ENCODE assay signal across 8 mouse cellular contexts in the genomic region with DNA sequence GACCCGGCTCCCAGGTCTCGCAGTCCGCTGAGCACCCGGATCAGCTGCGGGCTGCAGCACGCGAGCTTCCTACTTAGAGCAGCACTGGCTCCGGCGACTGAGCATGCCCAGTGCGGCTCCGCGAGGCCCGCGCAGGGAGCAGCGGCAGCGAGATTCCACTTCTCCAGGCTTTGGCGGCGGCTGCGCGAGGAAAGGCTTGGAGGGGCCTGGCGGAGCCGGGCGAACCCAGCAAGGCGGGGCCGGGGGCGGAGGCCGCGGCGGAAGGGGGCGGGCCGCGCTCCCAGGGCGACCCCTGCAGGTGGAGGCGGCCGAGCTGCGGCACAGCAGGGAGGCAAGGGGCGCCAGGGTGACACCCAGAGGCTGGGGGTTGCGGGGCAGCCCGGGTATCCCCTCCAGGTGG. TPM values are rescaled to one million over a fixed set of nuclear protein-coding genes. Genes with fewer than 3 reads are reported as not detected.
DNase-seq lines count a peak whose midpoint lies in the region; ATAC-seq and TF ChIP-seq lines count a peak whose summit lies in the region.

TSS of gene Apbb2 (minus strand) at position 188 of the 400 bp plus-strand sequence.

- WGBS in heart, embryonic 12.5 days: 0% methylated on average over 39 of the region's 39 CpGs
- 2% methylated on average over 28 of the region's 39 CpGs for WGBS in kidney, embryonic 16.5 days

- H3K36me3 ChIP-seq in heart, embryonic 12.5 days: no peaks in the 10 kb centered on the region
- no peaks in the 10 kb centered on the region for H3K36me3 ChIP-seq in kidney, embryonic 16.5 days (ENCODE audit: insufficient read depth, low read length)
- H3K36me3 ChIP-seq in myocyte (ENCODE audit: control insufficient read depth, insufficient read depth): no peaks in the 10 kb centered on the region

- no peak for ATAC-seq in monocyte, adult 5-6 weeks (replicated peaks; ENCODE audit: insufficient number of reproducible peaks, low FRiP score, low TSS enrichment, poor library complexity, severe bottlenecking)
- ATAC-seq in heart, embryonic 12.5 days (ENCODE audit: insufficient number of reproducible peaks, low FRiP score): peak; percentile 88
- peak; percentile 96 for ATAC-seq in kidney, embryonic 16.5 days (ENCODE audit: low FRiP score, low TSS enrichment)

- peak; percentile 72 for TF ChIP-seq CTCF in embryonic fibroblast, embryonic 13.5 days (IDR thresholded peaks at IDR 0.05; ENCODE audit: borderline replicate concordance, insufficient read depth, low read length)

- no peaks in the 10 kb centered on the region for H3K27me3 ChIP-seq in heart, embryonic 12.5 days (replicated peaks)
- no peaks in the 10 kb centered on the region for H3K27me3 ChIP-seq in kidney, embryonic 16.5 days (ENCODE audit: insufficient read depth, low read length)
- H3K27me3 ChIP-seq in myocyte (ENCODE audit: control insufficient read depth, insufficient read depth, insufficient read length): no peaks in the 10 kb centered on the region

- H3ac ChIP-seq in myocyte (ENCODE audit: control insufficient read depth, insufficient read length): peak within 1 kb of the TSS; percentile 93

- H3K9ac ChIP-seq in heart, embryonic 12.5 days: peak within 1 kb of the TSS; percentile 93
- H3K9ac ChIP-seq in kidney, embryonic 16.5 days (replicated peaks; ENCODE audit: low read length): peak within 1 kb of the TSS; percentile 97

- peak within 1 kb of the TSS; percentile 83 for H3K27ac ChIP-seq in embryonic fibroblast, embryonic 13.5 days (ENCODE audit: insufficient read depth, low read length)
- H3K27ac ChIP-seq in heart, embryonic 12.5 days (ENCODE audit: poor library complexity, severe bottlenecking): peak within 1 kb of the TSS; percentile 94
- H3K27ac ChIP-seq in kidney, embryonic 16.5 days (ENCODE audit: low read length): peak within 1 kb of the TSS; percentile 98

- TF ChIP-seq POLR2A in embryonic fibroblast, embryonic 13.5 days (IDR thresholded peaks at IDR 0.05; ENCODE audit: low read depth, low read length): peak; percentile 90
- TF ChIP-seq POLR2A in myocyte (IDR thresholded peaks at IDR 0.05; ENCODE audit: insufficient read length, low read depth): peak; percentile 83

- H3K4me1 ChIP-seq in embryonic fibroblast, embryonic 13.5 days (ENCODE audit: control insufficient read depth, insufficient read depth, low read length): peaks cover 20% of the 10 kb centered on the region
- peaks cover 39% of the 10 kb centered on the region for H3K4me1 ChIP-seq in heart, embryonic 12.5 days (replicated peaks)
- H3K4me1 ChIP-seq in kidney, embryonic 16.5 days (ENCODE audit: insufficient read depth, low read length): peaks cover 48% of the 10 kb centered on the region

- peak; percentile 8 to 17 for DNase-seq in monocyte, adult 2 months (ENCODE audit: low read depth in 1 of 2, low spot score in 2 of 2)
- peak; percentile 84 for DNase-seq in liver
- DNase-seq in spleen, postnatal 4 days (ENCODE audit: low spot score in 2 of 2): peak; percentile 70 to 87

- H3K4me3 ChIP-seq in embryonic fibroblast, embryonic 13.5 days (ENCODE audit: insufficient read depth, low read length): peak within 1 kb of the TSS; percentile 63
- peak within 1 kb of the TSS; percentile 87 for H3K4me3 ChIP-seq in heart, embryonic 12.5 days
- H3K4me3 ChIP-seq in kidney, embryonic 16.5 days (ENCODE audit: low read length): peak within 1 kb of the TSS; percentile 96
- peak within 1 kb of the TSS; percentile 61 for H3K4me3 ChIP-seq in myocyte

- H3K9me3 ChIP-seq in heart, embryonic 12.5 days (replicated peaks): no peaks in the 10 kb centered on the region
- H3K9me3 ChIP-seq in kidney, embryonic 16.5 days (ENCODE audit: low read length): no peaks in the 10 kb centered on the region

- peaks cover 43% of the 10 kb centered on the region for H3K79me2 ChIP-seq in myocyte (ENCODE audit: control insufficient read depth, insufficient read depth)

- peak within 1 kb of the TSS; percentile 83 for H3K4me2 ChIP-seq in heart, embryonic 12.5 days
- peak within 1 kb of the TSS; percentile 88 for H3K4me2 ChIP-seq in kidney, embryonic 16.5 days (replicated peaks; ENCODE audit: low read depth, low read length)
- H3K4me2 ChIP-seq in myocyte (ENCODE audit: low read depth): peak within 1 kb of the TSS; percentile 85

TF ChIP-seq in myocyte, 11 proteins besides CTCF, POLR2A, EP300 and RAD21:
- TF ChIP-seq E2F4 (IDR thresholded peaks at IDR 0.05; ENCODE audit: insufficient read depth): peak; percentile 14
- TF ChIP-seq POLR2AphosphoS2 (IDR thresholded peaks at IDR 0.05; ENCODE audit: insufficient read length, low read depth): peak; percentile 84
- TF ChIP-seq USF1 (IDR thresholded peaks at IDR 0.05; ENCODE audit: low read depth): no peak
- TF ChIP-seq MYOD1 (IDR thresholded peaks at IDR 0.05; ENCODE audit: control insufficient read depth in 1 of 3, insufficient read length in 2 of 3, low read depth in 2 of 3): peak in 1 of 3 experiments; percentile 35

RNA-seq across cellular contexts. Expression of gene Apbb2, which starts in this region (rescaled TPM):
- 0.29 TPM in 1 of 3 replicates, not detected in the others for total RNA-seq in monocyte, adult 5-6 weeks (2017)
- polyA plus RNA-seq in embryonic fibroblast, embryonic 13.5 days (2011; ENCODE audit: insufficient read length, low read depth, missing spikeins): 71.9 and 88.0 TPM in 2 replicates
- 30.7 and 32.1 TPM in 2 replicates for polyA plus RNA-seq in heart, embryonic 12.5 days (2016; fragmentation: Nextera tagmentation; extraction: Ambion mirVana)
- polyA plus RNA-seq in kidney, embryonic 16.5 days (2015; fragmentation: Nextera tagmentation; extraction: Ambion mirVana): 62.4 and 71.5 TPM in 2 replicates
- polyA plus RNA-seq in myocyte (2012; fragmentation: generic; extraction: Trizol): 19.1 TPM

Comparison
In these comparisons a context has a peak if more than half of its experiments do, and no peak if none do; other contexts are left out.
1. DNase-seq: peak in every context shown above with its lines; median percentile 84 in liver; 78 in spleen, postnatal 4 days; 12 in monocyte, adult 2 months.